Mouse (Mus musculus) olfactory bulb, adult 2 months (tissue): ENCODE results near the gene Frmd4a. TPM values are rescaled to one million over a fixed set of nuclear protein-coding genes. Genes with fewer than 3 reads are reported as not detected.

Source experiments
- H3K27ac ChIP-seq: fragments of 200-500 bp; 2 replicates; pipeline ENCODE4 v1.5.1; 2012; ENCODE audit warnings: low read depth, low read length; ENCODE audit not compliant: insufficient read depth
- H3K4me1 ChIP-seq: fragments of 200-500 bp; 2 replicates; pipeline ENCODE4 v1.6.1; 2012; ENCODE audit warnings: low read length; ENCODE audit not compliant: control insufficient read depth, insufficient read depth
- H3K4me3 ChIP-seq: fragments of 200-500 bp; 2 replicates; pipeline ENCODE4 v1.5.1; 2012; ENCODE audit warnings: mild to moderate bottlenecking, low read depth, low read length, moderate library complexity; ENCODE audit not compliant: insufficient read depth
- CTCF ChIP-seq: fragments of 200-500 bp; IDR thresholded peaks from 2 replicates; pipeline ENCODE4 v1.5.1; 2012; ENCODE audit warnings: low read depth, mild to moderate bottlenecking, low read length, moderate library complexity; ENCODE audit not compliant: insufficient read depth
- POLR2A ChIP-seq: fragments of 200-500 bp; IDR thresholded peaks from 2 replicates; pipeline ENCODE4 v1.6.1; 2012; ENCODE audit warnings: mild to moderate bottlenecking, low read depth, low read length, moderate library complexity; ENCODE audit not compliant: insufficient read depth
- WGBS: fragments of 180-500 bp; shearing (Covaris S2); methylation state at CpG from one replicate; pipeline ENCODE4 v1.1.7; 2018; 5-methylcytosine and 5-hydroxymethylcytosine counted together
- polyA plus RNA-seq: library from polyadenylated mRNA; stranded (reverse); fragments of >200 nt; gene quantifications from 2 replicates; pipeline ENCODE4 v1.2.4, GENCODE M21; 2012; ENCODE audit warnings: low replicate concordance; ENCODE audit not compliant: missing spikeins, insufficient read depth, insufficient read length

Frmd4a gene
- polyA plus RNA-seq, 1 experiment: not detected

DNA sequence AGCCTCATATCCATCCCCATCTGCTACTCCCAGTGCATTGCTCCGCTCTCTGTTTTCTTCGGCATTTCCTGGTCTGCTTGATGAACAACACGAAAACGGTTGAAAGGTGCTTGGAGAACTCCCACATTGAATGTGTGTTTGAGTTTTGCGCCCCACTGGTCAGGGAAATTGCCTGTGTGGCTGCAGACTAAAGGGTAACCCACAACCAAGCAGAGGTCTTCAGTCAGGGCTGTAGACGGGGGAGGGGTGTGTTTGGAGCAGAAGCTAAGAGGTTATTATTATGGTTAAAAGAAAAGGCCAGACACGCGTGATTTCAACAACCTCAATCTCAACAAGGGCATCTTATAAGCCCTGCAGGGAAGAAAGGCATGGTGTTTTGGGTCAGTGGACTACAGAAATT lies 167.5 kb downstream of the Frmd4a start:
- TF ChIP-seq POLR2A (no peak), CTCF (no peak)
- H3K4me1 ChIP-seq: no peaks in the 10 kb centered on the region; the same call in 1 of the 2 replicates
- no peak overlapping the region for H3K4me3 ChIP-seq
- WGBS: 86% methylated on average over 8 of the region's 8 CpGs
- H3K27ac ChIP-seq: no peak overlapping the region

- Histone ChIP-seq H3K4me3 (no peak overlapping the region), H3K4me1 (peaks cover 2% of the 10 kb centered on the region; the same call in 1 of the 2 replicates), H3K27ac (no peak overlapping the region)
- no peak for TF ChIP-seq CTCF
- TF ChIP-seq POLR2A: no peak
- 65% methylated on average over 4 of the region's 4 CpGs for WGBS
Measured at GRCm38 (mm10) chr2:4187521-4187920, 170.0 kb downstream of the Frmd4a start.

DNA sequence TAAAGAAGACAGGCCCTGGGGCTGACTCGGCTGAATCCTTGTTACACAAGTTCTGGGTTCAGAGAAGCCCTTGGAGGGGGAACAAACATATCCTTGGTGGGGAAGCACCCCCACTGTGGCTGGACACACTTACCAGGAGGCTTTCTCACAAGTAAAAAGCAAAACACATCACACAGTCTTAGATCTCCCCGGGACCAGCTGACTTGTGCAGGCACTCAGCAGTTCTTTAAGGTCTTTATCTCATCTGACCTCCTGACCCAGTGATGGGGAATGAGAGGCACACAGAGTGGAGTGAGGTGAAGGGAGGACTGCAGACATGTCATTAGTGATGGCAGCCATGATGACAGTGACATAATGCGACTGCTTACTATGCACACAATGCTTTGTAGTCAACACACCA lies 170.8 kb downstream of the Frmd4a start:
- no peak for TF ChIP-seq POLR2A
- no peak for TF ChIP-seq CTCF
- Histone ChIP-seq H3K4me3 (no peak overlapping the region), H3K27ac (no peak overlapping the region), H3K4me1 (peaks cover 2% of the 10 kb centered on the region; the same call in 1 of the 2 replicates)
- WGBS: 74% methylated on average over 3 of the region's 3 CpGs

- Histone ChIP-seq H3K4me1 (peaks cover 2% of the 10 kb centered on the region; the same call in 1 of the 2 replicates), H3K27ac (no peak overlapping the region), H3K4me3 (no peak overlapping the region)
- 88% methylated on average over 3 of the region's 3 CpGs for WGBS
- TF ChIP-seq CTCF (no peak), POLR2A (no peak)
Measured at GRCm38 (mm10) chr2:4190345-4190744, 172.8 kb downstream of the Frmd4a start.

DNA sequence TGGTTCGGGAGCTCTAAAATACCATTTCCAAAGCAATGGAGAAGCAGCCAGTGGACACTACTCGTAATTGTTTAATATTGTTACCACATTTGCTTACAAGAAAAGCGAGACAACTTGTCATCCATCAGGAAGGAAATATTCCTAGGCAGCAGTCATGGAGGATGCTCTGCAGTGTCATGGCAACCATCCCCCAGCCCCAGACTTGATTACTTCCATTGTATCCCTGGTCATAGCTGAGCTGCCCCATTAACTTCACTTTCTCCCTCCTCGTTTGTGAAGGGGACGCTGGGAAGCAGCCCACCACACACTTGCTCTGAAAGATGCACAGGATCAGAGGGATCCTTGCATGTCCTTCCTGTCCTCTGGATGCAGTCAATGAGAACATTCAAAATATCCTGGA lies 173.5 kb downstream of the Frmd4a start:
- Histone ChIP-seq H3K4me3 (no peak overlapping the region), H3K27ac (no peak overlapping the region), H3K4me1 (peaks cover 2% of the 10 kb centered on the region; the same call in 1 of the 2 replicates)
- TF ChIP-seq POLR2A: no peak
- TF ChIP-seq CTCF: no peak
- 72% methylated on average over 5 of the region's 5 CpGs for WGBS

DNA sequence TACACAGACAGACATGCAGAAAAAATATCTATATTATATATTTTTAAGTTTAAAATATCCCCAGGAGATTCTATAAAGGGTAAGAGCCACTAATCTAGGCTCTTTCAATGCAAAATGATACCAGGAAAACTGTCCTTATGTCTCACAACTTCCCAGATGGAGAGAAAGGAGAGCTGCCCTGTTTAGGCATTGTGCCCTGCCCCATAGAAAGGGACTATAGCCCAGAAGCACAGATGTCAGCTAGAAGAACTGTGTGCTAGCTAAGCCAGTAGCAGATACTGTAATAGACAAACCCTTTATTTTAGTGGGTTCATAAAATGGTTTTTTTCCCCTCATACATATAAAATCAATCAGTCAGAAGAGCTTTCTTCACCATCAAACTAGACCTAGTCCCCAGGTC lies 175.7 kb downstream of the Frmd4a start:
- peaks cover 2% of the 10 kb centered on the region; the same call in 1 of the 2 replicates for H3K4me1 ChIP-seq
- no peak for TF ChIP-seq CTCF
- no peak for TF ChIP-seq POLR2A
- H3K27ac ChIP-seq: no peak overlapping the region

DNA sequence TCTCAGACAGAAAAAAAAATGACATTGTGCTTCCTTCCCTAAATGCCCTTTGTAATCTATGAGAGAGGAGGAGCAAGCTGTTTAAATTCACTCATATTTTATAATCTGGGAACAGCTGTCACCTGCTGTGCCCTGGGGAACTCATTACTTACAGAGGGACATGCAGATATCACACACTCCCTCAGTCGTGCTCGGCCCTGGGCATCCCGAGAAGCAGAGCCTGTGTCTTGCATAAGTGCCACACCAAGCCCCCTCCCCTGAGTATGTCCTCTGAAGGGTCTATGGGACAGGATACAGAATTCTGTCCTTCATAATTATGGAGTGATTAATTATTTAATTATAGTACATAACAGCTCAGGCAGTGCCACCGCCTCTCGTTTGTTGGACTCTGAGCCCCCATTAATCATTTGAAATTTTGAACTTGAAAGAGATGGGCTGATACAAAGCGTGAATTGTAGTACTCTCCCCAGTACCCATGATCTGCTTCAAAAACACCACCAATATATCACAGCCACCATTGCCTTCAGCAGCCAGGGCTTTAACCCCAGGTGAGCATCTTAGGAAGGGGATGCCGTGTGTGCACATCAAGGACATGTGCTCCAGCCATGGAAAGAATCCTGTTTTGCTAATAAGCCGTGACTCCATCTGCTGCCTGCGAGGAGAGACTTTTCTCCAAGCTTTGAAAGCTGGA lies 177.0 kb downstream of the Frmd4a start:
- WGBS: 83% methylated on average over 9 of the region's 9 CpGs
- H3K4me3 ChIP-seq: no peak overlapping the region
- peaks cover 2% of the 10 kb centered on the region; the same call in 1 of the 2 replicates for H3K4me1 ChIP-seq
- H3K27ac ChIP-seq: no peak overlapping the region
- TF ChIP-seq POLR2A (no peak), CTCF (no peak)

More for the DNA sequence above, 175.7 kb downstream of the Frmd4a start:
- no peak overlapping the region for H3K4me3 ChIP-seq

DNA sequence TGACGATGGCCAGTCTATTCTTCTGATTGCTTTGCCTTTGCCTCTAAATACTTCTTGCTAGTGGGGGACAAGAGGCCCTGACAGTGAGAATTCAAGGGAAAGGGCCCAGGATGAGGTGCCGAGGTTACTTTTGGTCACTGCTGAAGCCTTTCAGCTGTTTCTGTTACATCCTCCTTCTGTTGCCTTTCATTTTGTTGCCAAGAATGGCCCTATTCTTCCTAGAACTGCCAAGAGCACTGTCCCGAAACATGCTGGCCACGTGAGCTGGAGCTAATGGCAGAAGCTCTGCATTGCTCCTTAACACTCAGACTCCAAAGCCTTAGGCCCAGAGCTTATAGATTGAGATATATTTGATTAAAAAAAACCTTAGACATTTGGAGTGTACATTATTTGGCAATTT lies 178.5 kb downstream of the Frmd4a start:
- TF ChIP-seq POLR2A (no peak), CTCF (no peak)
- H3K4me1 ChIP-seq: no peaks in the 10 kb centered on the region
- no peak overlapping the region for H3K27ac ChIP-seq
- H3K4me3 ChIP-seq: no peak overlapping the region
- 80% methylated on average over 4 of the region's 4 CpGs for WGBS

- no peak for TF ChIP-seq CTCF
- no peak for TF ChIP-seq POLR2A
- no peak overlapping the region for H3K27ac ChIP-seq
- no peak overlapping the region for H3K4me3 ChIP-seq
- H3K4me1 ChIP-seq: peaks cover 6% of the 10 kb centered on the region; the same call in 1 of the 2 replicates
- WGBS: 59% methylated on average over 7 of the region's 7 CpGs
Measured at GRCm38 (mm10) chr2:4209234-4209633, 191.7 kb downstream of the Frmd4a start.

DNA sequence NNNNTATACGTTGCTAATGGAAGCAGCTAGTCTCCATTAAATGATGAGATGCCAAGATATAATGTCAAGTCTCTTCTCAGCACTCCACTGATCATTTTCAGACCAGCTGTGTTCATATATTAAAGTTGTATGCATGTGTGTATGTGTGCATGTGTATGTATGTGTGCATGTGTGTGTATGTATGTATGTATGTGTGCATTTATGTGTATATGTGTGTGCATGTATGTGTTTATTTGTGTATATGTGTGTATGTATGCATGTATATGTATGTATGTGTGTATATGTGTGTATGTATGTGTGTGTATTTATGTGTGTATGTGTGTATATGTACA lies 204.9 kb downstream of the Frmd4a start:
- TF ChIP-seq POLR2A: no peak
- no peak for TF ChIP-seq CTCF
- H3K27ac ChIP-seq: no peak overlapping the region
- peaks cover 5% of the 10 kb centered on the region for H3K4me1 ChIP-seq
- no peak overlapping the region for H3K4me3 ChIP-seq
- WGBS: 0% methylated on average over 1 of the region's 1 CpGs

DNA sequence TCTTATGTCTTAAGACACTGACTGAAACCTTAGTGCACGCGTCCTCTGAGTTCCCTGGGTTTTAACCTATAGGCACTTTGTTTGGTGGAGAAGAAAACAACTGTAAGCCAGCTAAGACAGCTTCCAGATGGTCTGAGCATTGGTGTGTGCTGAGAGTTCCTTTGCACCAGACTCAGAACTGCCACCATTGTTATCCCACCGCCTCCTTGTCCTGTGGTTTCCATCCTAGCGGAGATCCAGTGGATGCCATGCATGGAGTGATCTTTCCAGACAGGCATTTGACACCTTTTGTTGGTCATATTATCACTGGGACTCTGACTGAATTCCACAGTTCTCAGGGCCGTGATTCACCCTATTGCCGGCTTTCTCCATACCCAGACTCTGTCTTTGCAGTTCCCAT lies 205.8 kb downstream of the Frmd4a start:
- WGBS: 93% methylated on average over 6 of the region's 6 CpGs
- TF ChIP-seq POLR2A (no peak), CTCF (no peak)

More for the DNA sequence above, 205.8 kb downstream of the Frmd4a start:
- H3K4me1 ChIP-seq: peaks cover 11% of the 10 kb centered on the region
- H3K4me3 ChIP-seq: no peak overlapping the region
- H3K27ac ChIP-seq: no peak overlapping the region
